Mouse (Mus musculus) retina, postnatal 7 days (tissue): ENCODE results near the gene Ccdc117.
A peak's percentile ranks its signal among the peaks of the same experiment; 100 is the strongest.
"Not testable (repeated sequence)": the region's sequence is repeated elsewhere in the genome, so short reads cannot be mapped to it uniquely, and the experiment has no call there.

ENCODE experiments used
- DNase-seq: peaks from one replicate; pipeline ENCODE4 v3.0.0-alpha.2; 2012; ENCODE audit warnings: low read depth, low spot score

The Ccdc117 gene

DNA sequence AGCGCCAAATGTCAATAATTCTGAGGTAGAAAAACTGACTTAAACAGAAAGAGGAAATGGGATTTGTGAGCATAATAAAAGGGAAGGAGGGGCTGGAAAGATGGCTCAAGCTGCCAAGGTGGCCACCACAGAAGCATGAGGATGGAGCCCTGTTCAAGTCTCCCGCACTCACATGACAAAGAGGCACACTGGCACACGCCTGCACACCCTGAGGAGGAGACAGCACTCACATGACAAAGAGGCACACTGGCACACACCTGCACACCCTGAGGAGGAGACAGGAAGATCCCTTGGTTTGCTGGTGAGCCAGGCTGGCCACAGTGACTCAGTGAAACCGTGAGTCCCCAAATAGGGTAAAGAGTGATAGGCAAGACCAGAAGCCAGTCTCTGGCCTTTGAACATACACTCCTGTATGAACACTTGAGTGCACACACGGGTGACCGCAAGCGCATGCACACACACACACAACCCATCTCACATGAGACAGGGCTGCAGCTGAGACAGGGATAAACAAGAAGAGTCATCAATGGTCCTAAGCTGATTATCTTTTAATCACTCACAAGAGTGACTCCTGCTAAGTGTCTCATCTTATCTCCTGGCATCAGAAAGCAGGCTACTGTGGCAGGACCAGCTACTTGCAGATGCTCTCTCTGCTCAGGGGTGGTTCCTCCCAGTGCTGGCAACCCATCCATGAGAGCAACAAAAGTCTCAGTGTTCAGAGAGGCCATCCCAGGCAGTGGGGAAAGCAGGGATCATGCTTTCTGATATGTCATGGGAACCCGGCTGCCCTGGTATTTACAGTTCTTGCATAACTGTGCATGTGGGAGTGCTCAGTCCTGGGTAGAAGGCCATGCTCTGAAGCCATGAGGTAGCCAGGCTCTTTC is 32.5 kb downstream of the Ccdc117 start:
- DNase-seq: no peak

DNA sequence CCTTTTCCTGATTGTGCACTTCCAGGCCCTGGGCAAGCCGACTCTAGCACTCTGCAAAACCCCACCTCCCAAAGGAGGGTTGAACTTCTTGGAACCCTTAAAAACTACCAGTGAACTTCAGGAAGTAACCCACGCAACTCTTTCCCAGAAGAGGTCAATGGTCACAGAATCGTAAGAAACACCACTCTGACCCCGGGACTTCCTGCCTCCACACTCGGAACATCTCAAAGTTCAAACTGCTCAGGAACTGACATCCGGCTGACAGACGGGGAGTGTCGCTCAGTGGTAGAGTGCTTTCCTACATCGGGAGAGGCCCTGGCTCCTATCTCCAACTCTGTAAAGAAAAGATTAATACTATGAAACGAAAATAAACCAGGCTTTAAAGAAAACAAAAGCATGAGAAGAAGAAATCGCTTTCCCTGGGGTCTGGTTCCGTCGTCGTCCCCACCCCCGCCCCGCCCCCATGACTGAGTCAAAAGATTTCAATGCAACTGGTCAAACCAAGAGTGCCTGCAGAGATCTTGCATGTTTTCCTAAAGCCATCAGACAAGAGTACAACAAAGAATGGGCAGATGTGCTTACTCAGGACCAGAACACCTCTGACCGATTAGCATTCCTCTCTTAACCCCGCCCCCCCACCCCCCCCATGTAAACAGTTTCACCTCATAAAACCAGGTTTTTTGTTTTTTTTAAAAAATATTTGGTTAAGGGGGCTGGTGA is 36.0 kb downstream of the Ccdc117 start:
- no peak for DNase-seq

DNA sequence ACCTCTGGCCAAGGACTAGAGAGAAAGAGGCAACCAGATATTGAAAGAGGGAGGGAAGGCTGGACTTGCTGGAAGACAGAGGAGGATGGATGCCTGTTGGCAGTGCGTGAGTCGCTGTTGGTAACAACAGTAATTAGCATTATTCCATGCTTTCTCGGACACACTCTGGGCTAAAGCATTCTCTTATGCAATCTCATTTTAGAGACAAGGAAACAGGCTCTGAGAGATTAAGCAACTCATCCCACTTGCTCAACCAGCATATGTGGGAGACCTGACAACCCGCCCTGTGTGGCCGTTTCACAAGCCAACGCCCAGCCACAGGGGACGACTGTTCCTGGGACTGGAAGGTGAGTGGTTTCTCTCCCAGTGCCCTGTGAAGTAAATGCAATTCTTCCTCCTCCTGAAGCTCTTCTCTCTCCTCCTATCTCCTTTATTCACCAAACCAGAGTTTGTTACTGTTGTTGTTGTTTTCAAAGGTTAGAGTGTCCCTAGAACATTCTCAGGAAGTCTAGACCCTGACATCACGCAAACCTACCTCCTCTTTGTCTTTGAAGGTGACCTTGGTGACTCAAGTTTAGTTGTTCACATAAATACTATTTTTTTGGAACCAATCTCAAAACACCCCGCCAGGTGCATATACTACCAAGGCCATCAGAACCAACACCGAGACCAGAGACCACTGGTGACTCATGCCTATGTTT is 39.5 kb downstream of the Ccdc117 start:
- no peak for DNase-seq

DNA sequence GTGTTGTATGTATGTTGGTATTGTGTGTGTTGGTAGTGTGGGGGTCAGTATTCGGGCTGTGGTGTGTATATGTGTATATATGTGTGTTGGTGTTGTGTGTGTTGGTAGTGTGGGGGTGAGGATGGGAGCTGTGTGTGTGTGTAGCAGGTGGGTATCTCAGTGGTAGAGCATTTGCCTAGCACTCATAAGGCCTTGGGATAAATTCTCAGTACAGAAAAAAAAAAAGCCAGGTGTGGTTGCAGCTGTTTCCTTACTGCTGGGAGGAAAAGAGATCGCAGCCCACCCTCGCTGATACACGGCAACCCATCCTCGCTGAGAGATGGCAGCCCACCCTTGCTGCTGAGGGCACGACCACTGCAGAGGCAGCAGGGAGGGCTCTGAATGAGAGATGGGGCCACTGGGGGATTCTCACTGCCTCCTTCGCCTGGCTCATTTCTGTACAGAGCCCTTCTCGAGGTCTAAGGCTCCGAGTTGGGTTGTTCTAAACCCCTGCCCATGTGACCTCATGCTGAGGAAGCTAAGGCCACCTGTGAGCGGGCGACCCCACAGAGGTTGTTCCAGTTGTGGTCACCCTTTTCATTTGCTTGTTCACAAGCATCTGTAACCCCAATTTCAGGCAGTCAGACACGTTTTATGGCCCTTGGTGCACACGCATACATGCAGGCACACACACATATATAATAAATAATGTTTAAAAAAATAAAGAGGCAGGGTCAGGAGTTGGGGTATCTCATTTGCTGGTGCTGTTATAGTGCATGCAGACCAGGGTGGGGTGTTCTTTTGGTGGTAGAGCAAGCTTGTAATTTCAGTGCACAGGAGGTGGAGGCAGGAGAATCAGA is 40.9 kb downstream of the Ccdc117 start:
- DNase-seq: no peak

DNA sequence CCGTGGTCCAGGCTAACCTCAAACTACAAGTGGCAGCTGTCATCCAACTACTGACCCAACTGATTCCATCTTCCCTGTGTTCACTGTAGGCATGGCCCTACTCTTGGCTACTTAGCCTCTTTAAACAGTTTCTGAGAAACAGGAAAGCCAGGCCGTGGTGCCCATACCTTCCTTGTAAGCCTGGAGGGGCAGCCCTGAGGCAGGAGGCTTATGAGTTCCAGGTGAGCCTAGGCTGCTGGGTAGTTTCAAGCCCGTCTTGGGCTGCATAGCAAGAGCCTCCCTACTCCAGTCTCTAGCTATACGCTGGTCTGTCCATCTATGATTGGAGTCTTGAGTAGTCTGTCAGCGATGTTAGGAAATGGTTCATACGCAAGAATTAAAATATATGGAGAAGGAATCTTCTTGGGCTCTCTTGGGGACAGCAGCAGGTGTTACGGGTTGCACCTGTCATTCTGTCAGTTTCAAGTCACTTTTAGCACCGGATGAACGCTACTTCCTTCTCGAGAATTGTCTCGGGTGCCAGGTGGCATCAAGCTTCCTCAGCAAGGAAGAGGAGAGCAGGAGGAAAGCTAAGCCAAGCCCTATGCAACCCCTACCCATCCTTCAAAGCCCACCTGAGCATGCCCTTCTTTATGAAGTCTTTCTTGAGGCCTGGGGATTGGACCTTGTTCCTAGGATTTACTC is 41.9 kb downstream of the Ccdc117 start:
- DNase-seq: no peak

DNA sequence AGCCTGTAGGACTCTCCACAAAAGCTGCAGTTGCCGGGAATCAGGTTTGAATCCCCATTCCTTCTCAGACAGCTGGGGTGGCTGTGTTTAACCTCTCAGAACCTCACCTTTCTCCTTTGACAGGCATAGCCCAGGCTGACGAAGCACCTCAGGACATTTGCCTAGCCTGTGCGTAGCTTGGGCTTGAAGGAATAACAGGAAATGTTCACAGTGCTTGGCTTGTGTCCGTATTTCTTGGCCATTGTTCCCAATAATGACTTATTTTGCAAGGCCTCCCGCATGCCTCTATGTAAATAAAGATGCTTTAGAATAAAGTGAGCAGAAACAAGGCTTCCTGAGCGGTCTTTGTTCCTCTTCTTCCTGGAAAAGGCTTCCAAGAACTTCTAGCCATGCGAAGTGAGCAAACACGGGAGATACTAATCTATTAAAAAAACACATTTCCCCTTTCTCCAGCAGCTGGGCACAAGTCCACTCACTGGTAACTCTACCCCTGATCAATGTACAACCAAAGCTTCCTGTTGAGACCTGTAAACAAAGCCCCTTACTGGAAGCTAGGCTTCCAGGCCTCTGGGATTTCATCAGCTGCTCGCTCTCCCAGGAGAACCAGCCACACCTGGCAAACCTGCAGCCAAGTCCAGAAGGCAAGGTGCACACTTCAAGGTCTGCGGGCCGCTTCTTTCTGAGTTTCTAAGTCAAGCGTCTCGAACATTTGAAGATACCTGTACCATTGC is 42.9 kb downstream of the Ccdc117 start:
- no peak for DNase-seq

DNA sequence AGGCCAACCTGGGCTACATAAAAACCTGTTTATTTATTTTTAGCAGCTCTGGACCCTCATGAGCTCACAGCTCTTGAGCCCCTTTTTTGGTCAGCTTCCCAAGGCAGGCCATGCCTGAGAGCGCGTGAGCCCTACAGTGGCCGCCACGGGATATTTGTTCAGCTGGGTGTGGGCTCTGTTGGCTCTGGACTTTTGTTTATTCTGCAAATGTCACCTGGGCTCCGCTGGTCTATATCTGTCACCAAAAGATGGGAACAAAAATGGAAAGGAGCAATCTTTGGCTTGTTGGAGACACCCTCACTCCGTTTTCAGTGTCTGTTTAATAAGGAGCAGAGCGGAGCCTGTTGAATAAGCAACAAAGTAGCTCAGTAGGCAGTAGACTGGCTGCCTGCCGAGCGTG is 43.6 kb downstream of the Ccdc117 start:
- no peak for DNase-seq

DNA sequence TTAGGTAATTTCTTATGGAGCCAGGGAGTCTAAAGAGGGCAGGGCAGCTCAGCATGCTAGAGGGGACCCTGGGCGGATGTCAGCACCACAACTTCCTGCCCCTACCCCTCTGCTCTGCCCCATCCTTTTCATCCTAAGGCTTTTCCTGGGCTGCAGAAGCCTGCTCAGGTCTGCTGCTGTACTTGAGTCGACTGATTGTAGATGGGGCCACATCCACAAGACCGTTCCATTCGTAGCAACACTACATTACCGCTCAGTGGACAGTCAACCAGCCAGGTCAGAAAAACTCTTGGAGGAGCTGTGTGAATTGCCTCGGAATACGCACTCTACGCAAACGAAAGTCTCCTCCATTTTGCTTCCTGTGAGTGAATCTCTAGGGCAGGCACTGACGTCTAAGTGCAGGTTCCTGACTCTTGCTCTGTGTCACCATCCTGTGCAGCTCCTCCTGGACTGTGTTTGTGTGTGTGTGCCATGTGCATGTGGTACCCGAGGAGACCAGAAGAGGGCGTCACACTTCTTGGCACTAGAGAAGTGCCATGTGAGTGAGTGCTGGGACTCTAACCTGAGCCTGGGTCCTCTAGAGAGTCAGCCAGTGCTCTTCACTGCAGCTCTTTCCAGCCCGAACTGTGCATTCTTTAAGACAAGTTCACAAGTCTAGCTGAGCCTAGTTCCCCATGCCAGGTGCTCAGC is 45.3 kb downstream of the Ccdc117 start:
- DNase-seq: no peak

DNA sequence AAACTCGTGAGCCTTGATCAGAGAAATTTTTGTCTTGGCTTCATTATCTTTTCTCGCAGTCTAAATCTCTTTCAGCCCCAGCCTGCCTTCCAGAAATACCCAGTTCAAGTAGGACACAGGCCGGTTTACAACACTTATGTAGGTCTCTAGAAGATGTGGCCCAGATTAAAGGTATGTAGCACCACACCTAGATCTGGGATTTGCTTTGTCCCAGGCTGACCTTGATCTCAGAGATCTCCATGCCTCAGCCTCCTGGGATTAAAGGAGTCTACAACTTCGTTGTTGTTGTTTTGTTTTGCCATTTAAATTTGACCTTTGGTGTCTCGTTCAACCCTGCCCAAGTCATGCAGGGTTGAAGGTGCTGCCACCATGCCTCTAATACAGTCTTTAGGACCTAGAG is 46.1 kb downstream of the Ccdc117 start:
- no peak for DNase-seq

DNA sequence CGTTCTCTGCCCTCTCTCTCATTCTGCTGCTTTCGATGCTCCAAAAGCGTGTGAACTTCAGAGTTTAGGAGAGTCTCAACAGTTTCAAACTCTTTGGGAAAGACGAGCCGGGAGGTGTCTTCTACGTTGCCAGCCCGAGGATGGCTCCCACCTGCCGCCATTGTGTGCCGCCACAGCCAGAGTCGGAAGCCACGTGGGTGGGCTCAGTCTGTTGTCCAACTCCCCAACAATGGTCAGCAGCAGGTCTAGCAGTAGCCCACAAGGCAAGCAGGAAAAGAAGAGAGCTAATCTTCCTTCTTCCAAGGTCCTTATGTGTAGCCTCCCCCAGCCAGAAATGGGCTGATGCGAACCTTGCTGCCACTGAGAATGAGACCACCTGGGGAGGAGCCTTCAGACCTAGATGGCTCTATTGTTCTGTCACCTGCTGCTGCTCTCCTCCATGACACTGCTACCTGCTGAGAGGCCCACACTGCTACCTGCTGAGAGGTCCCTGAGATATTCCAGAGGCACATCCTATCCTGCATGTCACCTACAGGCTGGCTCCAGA is 46.6 kb downstream of the Ccdc117 start:
- no peak for DNase-seq

DNA sequence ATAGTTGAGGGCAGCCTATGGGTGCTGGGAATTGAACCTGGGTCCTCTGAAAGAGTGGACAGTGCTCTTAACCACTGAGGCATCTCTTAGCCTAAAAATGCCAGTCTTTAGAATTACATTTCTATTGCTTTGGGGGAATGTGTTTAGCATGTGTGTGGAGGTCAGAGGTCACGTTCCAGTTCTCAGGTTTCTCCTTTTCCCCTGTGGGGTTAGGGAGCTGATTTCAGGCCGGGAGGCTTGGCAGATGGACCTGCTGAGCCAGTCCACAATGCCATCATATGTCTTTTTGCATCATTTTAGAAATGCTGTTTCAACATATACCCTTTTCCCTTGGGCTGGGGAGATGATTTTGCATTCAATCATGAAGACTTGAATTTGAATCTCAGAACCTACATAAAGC is 48.1 kb downstream of the Ccdc117 start:
- DNase-seq: no peak

DNA sequence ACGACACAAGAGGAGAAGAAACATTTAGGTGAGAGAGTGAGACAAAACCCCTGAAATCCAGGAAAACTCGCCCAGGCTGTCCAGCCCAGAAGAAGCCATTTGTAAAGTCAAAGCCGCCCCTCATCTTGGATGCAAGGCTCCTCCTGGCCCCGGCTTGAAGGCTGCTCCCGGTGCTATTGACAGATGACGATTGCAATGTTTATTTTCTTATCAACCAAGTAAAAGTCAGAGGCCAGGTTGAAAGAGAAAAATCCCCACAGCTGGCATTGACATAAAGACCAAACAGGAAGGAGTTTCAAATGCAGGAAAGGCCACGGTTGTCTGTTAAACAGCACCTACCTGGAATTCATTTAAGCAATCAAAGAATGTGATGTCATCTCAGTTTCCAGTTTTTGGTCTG is 50.1 kb downstream of the Ccdc117 start:
- no peak for DNase-seq

DNA sequence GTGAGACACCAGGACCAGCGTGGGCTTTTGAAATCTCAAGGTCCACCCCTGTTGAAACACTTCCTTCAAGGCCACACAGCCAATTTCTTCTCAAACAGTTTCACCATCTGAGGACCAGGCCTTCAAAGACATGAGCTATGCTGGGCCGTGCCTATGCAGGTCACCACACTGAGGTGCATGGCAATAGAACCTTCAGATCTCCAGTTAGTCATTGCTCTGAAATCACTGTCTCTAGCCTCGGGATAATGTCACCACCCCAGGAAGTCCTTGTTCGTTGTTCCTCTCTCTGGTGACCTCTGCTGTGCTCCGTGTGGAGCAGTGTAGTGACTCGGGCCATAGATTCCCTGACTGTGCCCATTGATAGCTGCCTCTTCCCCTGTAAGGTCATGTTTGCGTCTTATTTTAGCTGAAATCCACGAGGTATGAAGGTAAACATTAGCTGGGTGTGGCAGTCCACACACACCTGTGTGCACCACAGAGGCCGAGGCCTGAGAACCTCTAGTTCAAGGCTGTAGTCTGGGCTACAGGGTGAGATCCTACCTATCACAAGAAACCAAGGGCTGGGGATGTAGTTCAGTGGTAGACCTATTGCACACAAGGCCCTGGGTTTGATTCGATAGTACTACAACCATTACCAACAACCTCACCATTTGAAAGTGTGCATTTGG is 50.9 kb downstream of the Ccdc117 start:
- DNase-seq: no peak

DNA sequence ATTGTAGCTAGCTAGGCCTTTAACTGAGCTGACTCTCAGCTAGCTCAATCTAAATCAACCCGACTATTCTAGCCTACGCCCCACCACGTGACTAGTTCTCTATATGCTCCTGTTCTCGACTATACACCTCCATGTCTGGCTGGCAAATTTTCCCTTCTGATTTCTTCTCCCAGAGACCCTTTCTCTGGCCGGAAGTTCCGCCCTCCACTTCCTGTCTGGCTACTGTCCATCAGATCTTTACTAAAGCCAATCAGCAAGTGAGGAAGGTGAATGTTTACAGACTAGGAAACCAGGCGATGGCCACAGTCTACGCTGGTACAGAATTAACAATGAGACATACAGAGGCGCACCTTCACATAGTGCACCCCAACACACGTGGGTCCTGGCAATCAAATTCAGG is 52.6 kb downstream of the Ccdc117 start:
- DNase-seq: not testable (repeated sequence)

DNA sequence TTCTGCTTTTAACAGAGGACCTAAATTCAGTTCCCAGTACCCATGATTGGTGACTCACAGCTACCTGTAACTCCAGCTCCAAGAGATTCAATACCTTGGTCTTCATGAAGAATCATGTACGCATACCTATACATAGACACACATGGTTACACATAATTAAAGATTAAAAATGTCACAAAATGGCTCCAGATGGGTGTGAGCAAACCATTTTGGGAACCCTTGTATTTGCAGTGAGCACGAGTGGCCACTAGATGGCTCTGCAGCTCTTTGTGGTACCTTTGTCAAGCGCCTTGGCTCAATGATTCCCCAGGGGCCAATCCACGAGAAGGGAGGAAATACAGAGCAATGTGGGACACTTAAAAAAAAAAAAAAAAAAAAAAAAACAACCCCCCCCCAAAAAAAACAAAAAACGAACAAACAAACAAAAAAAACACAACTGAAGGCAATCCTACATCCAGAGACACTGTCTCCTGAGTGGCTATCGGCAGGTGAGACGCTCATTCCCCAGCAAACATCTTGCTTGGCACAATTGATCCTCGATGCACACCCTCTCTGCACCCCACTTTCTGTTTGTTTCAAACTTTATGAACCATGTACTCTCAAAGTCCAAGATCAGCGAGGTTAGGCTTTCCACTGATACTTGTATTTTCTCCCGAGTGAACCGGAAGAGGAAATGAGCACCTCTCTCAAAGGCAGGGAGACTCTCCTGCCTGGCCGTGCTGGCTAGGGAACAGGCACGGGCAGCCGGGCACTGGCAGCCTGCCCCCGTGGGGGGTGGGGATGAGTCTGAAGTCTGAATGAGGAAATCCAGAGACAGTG is 56.6 kb downstream of the Ccdc117 start:
- peak; percentile 79 for DNase-seq

DNA sequence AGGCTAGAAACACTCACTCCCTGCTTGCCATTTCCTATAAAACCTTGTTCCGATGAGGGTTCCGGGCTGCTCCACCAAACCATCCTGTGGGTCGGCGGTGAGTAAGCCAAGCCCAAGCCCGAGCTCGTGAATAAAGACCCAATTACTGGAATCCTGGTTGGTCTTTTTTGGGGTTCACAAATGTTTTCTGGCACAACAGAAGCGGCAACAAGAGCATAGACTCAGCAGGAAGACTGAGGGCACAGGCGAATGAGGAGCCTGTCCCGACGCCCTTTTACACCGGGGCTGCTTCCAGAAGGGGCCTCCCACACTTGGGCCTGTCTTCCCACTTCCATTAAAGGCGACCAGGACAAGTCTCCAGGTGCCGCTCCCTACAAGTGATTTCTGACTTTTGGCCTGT is 59.4 kb downstream of the Ccdc117 start:
- no peak for DNase-seq
